Mouse (Mus musculus) CH12.LX (cell line): ENCODE results near the gene Zcwpw1. TPM values are rescaled to one million over a fixed set of nuclear protein-coding genes. Genes with fewer than 3 reads are reported as not detected.

ENCODE experiments used
- DNase-seq: peaks from one replicate; pipeline ENCODE4 v3.0.0-alpha.2; 2013; ENCODE audit errors: extremely low read depth
- H3K27ac ChIP-seq: 2 replicates; pipeline ENCODE4 v1.5.1; 2012; ENCODE audit warnings: low read depth, mild to moderate bottlenecking, control low read depth, moderate library complexity; ENCODE audit not compliant: insufficient read depth
- H3K27me3 ChIP-seq: replicated peaks from 2 replicates; pipeline ENCODE3; 2012; ENCODE audit warnings: inconsistent platforms
- H3K36me3 ChIP-seq, 2 experiments: replicated peaks in 1 of 2; 2 replicates each; pipeline versions ENCODE3 to v1.6.1; 2012; ENCODE audit warnings: inconsistent platforms in 1 of 2, low read length in 1 of 2, mild to moderate bottlenecking in 1 of 2, mixed read lengths in 1 of 2, moderate library complexity in 1 of 2; ENCODE audit not compliant: control insufficient read depth in 1 of 2, insufficient read depth in 1 of 2
- H3K4me1 ChIP-seq, 2 experiments: 2 replicates each; pipeline ENCODE4 v1.6.1; 2012; ENCODE audit warnings: inconsistent platforms in 1 of 2, moderate library complexity in 1 of 2; ENCODE audit not compliant: insufficient read depth in 2 of 2, control insufficient read depth in 1 of 2
- H3K4me2 ChIP-seq: 2 replicates; pipeline ENCODE4 v1.6.1; 2012; ENCODE audit warnings: low read depth, mild to moderate bottlenecking, control low read depth; ENCODE audit not compliant: poor library complexity, insufficient read depth, severe bottlenecking
- H3K4me3 ChIP-seq, 3 experiments: fragments of 150-350 bp in 1 of 3; sonication (generic) in 1 of 3; replicated peaks in 1 of 3; 2 replicates each; pipeline versions ENCODE3 to v1.5.1; 2011 to 2012; ENCODE audit warnings: low read depth in 2 of 3, low read length in 2 of 3, mild to moderate bottlenecking in 2 of 3, moderate library complexity in 2 of 3, control low read depth in 1 of 3, improper control_type of control experiment in 1 of 3, inconsistent platforms in 1 of 3, mixed read lengths in 1 of 3; ENCODE audit not compliant: poor library complexity in 1 of 3
- H3K79me2 ChIP-seq: replicated peaks from 2 replicates; pipeline ENCODE4 v1.6.1; 2012; ENCODE audit warnings: mild to moderate bottlenecking, moderate library complexity; ENCODE audit not compliant: control insufficient read depth, poor library complexity, insufficient read depth, severe bottlenecking; ENCODE audit errors: extremely low read depth
- H3K9ac ChIP-seq: 2 replicates; pipeline ENCODE4 v1.6.1; 2012; ENCODE audit warnings: low read depth, mild to moderate bottlenecking, control low read depth, moderate library complexity; ENCODE audit not compliant: insufficient read depth
- H3K9me3 ChIP-seq: replicated peaks from 2 replicates; pipeline ENCODE3; 2012; ENCODE audit warnings: low read length, inconsistent platforms, mixed read lengths
- BHLHE40 ChIP-seq: IDR thresholded peaks from 2 replicates; pipeline ENCODE4 v1.6.1; 2011; ENCODE audit warnings: mild to moderate bottlenecking, low read depth, low read length, improper control_type of control experiment
- ELF1 ChIP-seq: IDR thresholded peaks from 2 replicates; pipeline ENCODE4 v1.6.1; 2014; ENCODE audit warnings: low read depth, mild to moderate bottlenecking, inconsistent platforms, low read length, improper control_type of control experiment
- EP300 ChIP-seq: IDR thresholded peaks from 2 replicates; pipeline ENCODE4 v1.6.1; 2011; ENCODE audit warnings: low read length, improper control_type of control experiment
- JUND ChIP-seq: conservative IDR thresholded peaks from 2 replicates; pipeline ENCODE4 v1.6.1; 2011; ENCODE audit warnings: low read depth, low read length, improper control_type of control experiment
- KAT2A ChIP-seq: IDR thresholded peaks from 2 replicates; pipeline ENCODE4 v1.6.1; 2012; ENCODE audit warnings: low read length, improper control_type of control experiment, inconsistent platforms; ENCODE audit not compliant: insufficient replicate concordance
- MAZ ChIP-seq: IDR thresholded peaks from 2 replicates; pipeline ENCODE4 v1.6.1; 2012; ENCODE audit warnings: low read depth, mild to moderate bottlenecking, inconsistent platforms, low read length, improper control_type of control experiment, moderate library complexity
- MEF2A ChIP-seq: IDR thresholded peaks from 2 replicates; pipeline ENCODE4 v1.6.1; 2014; ENCODE audit warnings: low read depth, mild to moderate bottlenecking, inconsistent platforms, low read length, improper control_type of control experiment, borderline replicate concordance
- NELFE ChIP-seq: IDR thresholded peaks from 2 replicates; pipeline ENCODE4 v1.6.1; 2011; ENCODE audit warnings: low read depth, low read length, improper control_type of control experiment
- NRF1 ChIP-seq: IDR thresholded peaks from 2 replicates; pipeline ENCODE4 v1.6.1; 2014; ENCODE audit warnings: low read depth, mild to moderate bottlenecking, inconsistent platforms, low read length, improper control_type of control experiment, moderate library complexity
- RAD21 ChIP-seq: IDR thresholded peaks from 2 replicates; pipeline ENCODE4 v1.6.1; 2011; ENCODE audit warnings: low read depth, mild to moderate bottlenecking, low read length, improper control_type of control experiment, moderate library complexity
- TBP ChIP-seq: conservative IDR thresholded peaks from 2 replicates; pipeline ENCODE4 v1.6.1; 2011; ENCODE audit warnings: low read depth, low read length, improper control_type of control experiment
- USF1 ChIP-seq: IDR thresholded peaks from 2 replicates; pipeline ENCODE4 v1.6.1; 2014; ENCODE audit warnings: low read depth, mild to moderate bottlenecking, inconsistent platforms, low read length, improper control_type of control experiment
- USF2 ChIP-seq: conservative IDR thresholded peaks from 2 replicates; pipeline ENCODE4 v1.6.1; 2011; ENCODE audit warnings: low read depth, low read length, improper control_type of control experiment
- ZC3H11A ChIP-seq: IDR thresholded peaks from 2 replicates; pipeline ENCODE4 v1.6.1; 2012; ENCODE audit warnings: low read depth, mild to moderate bottlenecking, inconsistent platforms, low read length, improper control_type of control experiment
- ZKSCAN1 ChIP-seq: IDR thresholded peaks from 2 replicates; pipeline ENCODE4 v1.6.1; 2012; ENCODE audit warnings: low read depth, inconsistent platforms, low read length, improper control_type of control experiment, borderline replicate concordance
- dilution Hi-C: fragments of 300-500 bp; cut with MboI; formaldehyde crosslinking; loops from 2 replicates; pipeline ENCODE4 v1.14.3; 2020; ENCODE audit warnings: low sequenced_read_pairs; ENCODE audit not compliant: extremely low pct_unique_long_range_greater_than_20kb, extremely low pct_ligation_motif_present
- in situ Hi-C: fragments of 300-500 bp; cut with MboI; formaldehyde crosslinking; loops from 3 replicates; pipeline ENCODE4 v1.14.3; 2019; ENCODE audit warnings: low sequenced_read_pairs, low pct_ligation_motif_present, low pct_unique_long_range_greater_than_20kb, mixed read lengths
- polyA plus RNA-seq: library from polyadenylated mRNA; unstranded; fragments of >175 nt; gene quantifications from 2 replicates; pipeline ENCODE4 v1.2.1, GENCODE M21; 2012; ENCODE audit warnings: low read depth; ENCODE audit not compliant: insufficient read length
- total RNA-seq, 2 experiments: library from RNA; depleted of rRNA; stranded (reverse); fragments of 300-350 nt in 1 of 2; fragments of >200 nt in 1 of 2; gene quantifications; 2 replicates each; pipeline ENCODE4 v1.2.3; 2012 to 2014

Gene Zcwpw1
- total and polyA plus RNA-seq, 3 experiments: 1.3 to 3.0 (median 2.8) TPM

GRCm38 (mm10) chr5:137796606-137797005 is 9.0 kb downstream of the Zcwpw1 start:
- Histone ChIP-seq H3K4me1 (peaks cover 0 to 6% of the 10 kb centered on the region in 2 experiments; a peak in 3 of 4 replicates), H3K27ac (no peak overlapping the region), H3K4me2 (no peak overlapping the region), H3K9me3 (no peaks in the 10 kb centered on the region), H3K4me3 (no peak overlapping the region), H3K36me3 (no peaks in the 10 kb centered on the region), H3K27me3 (no peaks in the 10 kb centered on the region), H3K9ac (no peak overlapping the region), H3K79me2 (no peaks in the 10 kb centered on the region)
- in situ Hi-C loops: loop anchor here (10.0 kb wide), 1 partner anchor 158 kb away; no protein-coding TSS in a partner anchor
- dilution Hi-C loops: no loop called here
- no peak for TF ChIP-seq BHLHE40
- no peak for TF ChIP-seq KAT2A
- TF ChIP-seq USF1: no peak
- DNase-seq: no peak

GRCm38 (mm10) chr5:137800917-137801316 is 13.3 kb downstream of the Zcwpw1 start:
- peaks cover 0 to 6% of the 10 kb centered on the region in 2 experiments; a peak in 3 of 4 replicates for H3K4me1 ChIP-seq
- H3K4me3 ChIP-seq: no peak overlapping the region
- no peak for DNase-seq
- no peak overlapping the region for H3K27ac ChIP-seq
- no peak overlapping the region for H3K4me2 ChIP-seq
- in situ Hi-C loops (no loop called here), dilution Hi-C loops (no loop called here)
- no peaks in the 10 kb centered on the region for H3K36me3 ChIP-seq
- H3K9me3 ChIP-seq: no peaks in the 10 kb centered on the region
- no peaks in the 10 kb centered on the region for H3K27me3 ChIP-seq
- no peaks in the 10 kb centered on the region for H3K79me2 ChIP-seq
- no peak overlapping the region for H3K9ac ChIP-seq
- no peak for TF ChIP-seq ELF1
- no peak for TF ChIP-seq MEF2A
- no peak for TF ChIP-seq NRF1
- TF ChIP-seq BHLHE40: no peak
- no peak for TF ChIP-seq ZC3H11A
- no peak for TF ChIP-seq ZKSCAN1
- TF ChIP-seq KAT2A: no peak
- no peak for TF ChIP-seq TBP
- no peak for TF ChIP-seq NELFE
- no peak for TF ChIP-seq JUND
- no peak for TF ChIP-seq MAZ
- no peak for TF ChIP-seq EP300
- no peak for TF ChIP-seq RAD21
- no peak for TF ChIP-seq USF2
